Mouse (Mus musculus): Measurements from ENCODE around the gene Acly. TPM values are rescaled to one million over a fixed set of nuclear protein-coding genes. Genes with fewer than 3 reads are reported as not detected.

The Acly gene
- total and polyA plus RNA-seq, 2 experiments from 2014 or later: 35.5 to 75.6 TPM

- no peaks in the 10 kb centered on the region for H3K36me3 ChIP-seq (replicated peaks; ENCODE audit: control insufficient read depth, insufficient read depth, low read length)
- H3K9ac ChIP-seq (replicated peaks; ENCODE audit: low read depth, low read length): no peak overlapping the region
Measured at GRCm38 (mm10) chr11:100552842-100553241, 25.0 kb upstream of the Acly start.

GRCm38 (mm10) chr11:100550101-100550500 lies 22.3 kb upstream of the Acly start:
- no peak overlapping the region for H3K4me2 ChIP-seq (ENCODE audit: low read depth, low read length)
- no peak for ATAC-seq (ENCODE audit: insufficient read depth, low read depth)
- no peaks in the 10 kb centered on the region for H3K9me3 ChIP-seq (replicated peaks; ENCODE audit: control insufficient read depth, low read length)
- no peaks in the 10 kb centered on the region for H3K27me3 ChIP-seq (ENCODE audit: control insufficient read depth, insufficient read depth, low read length)
- H3K27ac ChIP-seq (ENCODE audit: low read depth): no peak overlapping the region
- H3K4me1 ChIP-seq (ENCODE audit: control insufficient read depth, insufficient read depth): 0 out of 2 replicates have a peak, but pooled peaks cover 2% of the 10 kb centered on the region
- no peak for DNase-seq (ENCODE audit: low spot score)
- H3K9ac ChIP-seq (replicated peaks; ENCODE audit: low read depth, low read length): no peak overlapping the region
- no peaks in the 10 kb centered on the region for H3K36me3 ChIP-seq (replicated peaks; ENCODE audit: control insufficient read depth, insufficient read depth, low read length)
- TF ChIP-seq EP300 (IDR thresholded peaks at IDR 0.05; ENCODE audit: low read depth) (no peak), CTCF (IDR thresholded peaks at IDR 0.05; ENCODE audit: low read depth) (no peak)
- 66% methylated on average over 6 of the region's 6 CpGs for WGBS
- no peak overlapping the region for H3K4me3 ChIP-seq (ENCODE audit: low read depth, low read length)

More at GRCm38 (mm10) chr11:100552842-100553241, 25.0 kb upstream of the Acly start:
- Histone ChIP-seq H3K4me3 (ENCODE audit: low read depth, low read length) (no peak overlapping the region), H3K27ac (ENCODE audit: low read depth) (no peak overlapping the region), H3K9me3 (replicated peaks; ENCODE audit: control insufficient read depth, low read length) (no peaks in the 10 kb centered on the region), H3K27me3 (ENCODE audit: control insufficient read depth, insufficient read depth, low read length) (no peaks in the 10 kb centered on the region), H3K4me2 (ENCODE audit: low read depth, low read length) (no peak overlapping the region), H3K4me1 (ENCODE audit: control insufficient read depth, insufficient read depth) (no peaks in the 10 kb centered on the region)
- DNase-seq (ENCODE audit: low spot score) (no peak), ATAC-seq (ENCODE audit: insufficient read depth, low read depth) (no peak)
- WGBS: 60% methylated on average over 4 of the region's 4 CpGs
- TF ChIP-seq CTCF (IDR thresholded peaks at IDR 0.05; ENCODE audit: low read depth) (no peak), EP300 (IDR thresholded peaks at IDR 0.05; ENCODE audit: low read depth) (no peak)

GRCm38 (mm10) chr11:100549466-100549865 lies 21.7 kb upstream of the Acly start:
- Histone ChIP-seq H3K36me3 (replicated peaks; ENCODE audit: control insufficient read depth, insufficient read depth, low read length) (no peaks in the 10 kb centered on the region), H3K4me1 (ENCODE audit: control insufficient read depth, insufficient read depth) (0 out of 2 replicates have a peak, but pooled peaks cover 5% of the 10 kb centered on the region), H3K27me3 (ENCODE audit: control insufficient read depth, insufficient read depth, low read length) (no peaks in the 10 kb centered on the region), H3K9ac (replicated peaks; ENCODE audit: low read depth, low read length) (no peak overlapping the region), H3K9me3 (replicated peaks; ENCODE audit: control insufficient read depth, low read length) (no peaks in the 10 kb centered on the region), H3K4me3 (ENCODE audit: low read depth, low read length) (no peak overlapping the region), H3K27ac (ENCODE audit: low read depth) (no peak overlapping the region), H3K4me2 (ENCODE audit: low read depth, low read length) (no peak overlapping the region)
- ATAC-seq (ENCODE audit: insufficient read depth, low read depth) (no peak), DNase-seq (ENCODE audit: low spot score) (no peak)
- TF ChIP-seq CTCF (IDR thresholded peaks at IDR 0.05; ENCODE audit: low read depth) (no peak), EP300 (IDR thresholded peaks at IDR 0.05; ENCODE audit: low read depth) (no peak)
- WGBS: 70% methylated on average over 8 of the region's 8 CpGs

- Histone ChIP-seq H3K4me3 (ENCODE audit: low read depth, low read length) (no peak overlapping the region), H3K4me2 (ENCODE audit: low read depth, low read length) (no peak overlapping the region), H3K27me3 (ENCODE audit: control insufficient read depth, insufficient read depth, low read length) (no peaks in the 10 kb centered on the region), H3K4me1 (ENCODE audit: control insufficient read depth, insufficient read depth) (0 out of 2 replicates have a peak, but pooled peaks cover 5% of the 10 kb centered on the region), H3K9ac (replicated peaks; ENCODE audit: low read depth, low read length) (no peak overlapping the region), H3K9me3 (replicated peaks; ENCODE audit: control insufficient read depth, low read length) (no peaks in the 10 kb centered on the region), H3K27ac (ENCODE audit: low read depth) (no peak overlapping the region), H3K36me3 (replicated peaks; ENCODE audit: control insufficient read depth, insufficient read depth, low read length) (no peaks in the 10 kb centered on the region)
- ATAC-seq (ENCODE audit: insufficient read depth, low read depth) (no peak), DNase-seq (ENCODE audit: low spot score) (no peak)
- TF ChIP-seq EP300 (IDR thresholded peaks at IDR 0.05; ENCODE audit: low read depth) (no peak), CTCF (IDR thresholded peaks at IDR 0.05; ENCODE audit: low read depth) (no peak)
- WGBS: 59% methylated on average over 6 of the region's 6 CpGs
Measured at GRCm38 (mm10) chr11:100548141-100548540, 20.3 kb upstream of the Acly start.

GRCm38 (mm10) chr11:100546955-100547354 lies 19.2 kb upstream of the Acly start:
- Histone ChIP-seq H3K36me3 (replicated peaks; ENCODE audit: control insufficient read depth, insufficient read depth, low read length) (no peaks in the 10 kb centered on the region), H3K27ac (ENCODE audit: low read depth) (no peak overlapping the region), H3K4me2 (ENCODE audit: low read depth, low read length) (no peak overlapping the region), H3K27me3 (ENCODE audit: control insufficient read depth, insufficient read depth, low read length) (no peaks in the 10 kb centered on the region), H3K9ac (replicated peaks; ENCODE audit: low read depth, low read length) (no peak overlapping the region), H3K4me1 (ENCODE audit: control insufficient read depth, insufficient read depth) (0 out of 2 replicates have a peak, but pooled peaks cover 5% of the 10 kb centered on the region), H3K4me3 (ENCODE audit: low read depth, low read length) (no peak overlapping the region), H3K9me3 (replicated peaks; ENCODE audit: control insufficient read depth, low read length) (no peaks in the 10 kb centered on the region)
- no peak for TF ChIP-seq EP300 (IDR thresholded peaks at IDR 0.05; ENCODE audit: low read depth)
- TF ChIP-seq CTCF (IDR thresholded peaks at IDR 0.05; ENCODE audit: low read depth): no peak
- ATAC-seq (ENCODE audit: insufficient read depth, low read depth): no peak
- WGBS: 76% methylated on average over 6 of the region's 6 CpGs
- DNase-seq (ENCODE audit: low spot score): no peak

GRCm38 (mm10) chr11:100545746-100546085 lies 17.9 kb upstream of the Acly start:
- H3K9ac ChIP-seq (replicated peaks; ENCODE audit: low read depth, low read length): peak overlapping the region; percentile 12; the same call in 1 of the 2 replicates
- 0 out of 2 replicates have a peak, but pooled peaks cover 5% of the 10 kb centered on the region for H3K4me1 ChIP-seq (ENCODE audit: control insufficient read depth, insufficient read depth)
- ATAC-seq (ENCODE audit: insufficient read depth, low read depth) (peak; percentile 19), DNase-seq (ENCODE audit: low spot score) (no peak)
- H3K27me3 ChIP-seq (ENCODE audit: control insufficient read depth, insufficient read depth, low read length): no peaks in the 10 kb centered on the region
- no peaks in the 10 kb centered on the region for H3K36me3 ChIP-seq (replicated peaks; ENCODE audit: control insufficient read depth, insufficient read depth, low read length)
- TF ChIP-seq CTCF (IDR thresholded peaks at IDR 0.05; ENCODE audit: low read depth) (no peak), EP300 (IDR thresholded peaks at IDR 0.05; ENCODE audit: low read depth) (no peak)
- WGBS: 20% methylated on average over 7 of the region's 7 CpGs
- H3K4me2 ChIP-seq (ENCODE audit: low read depth, low read length): peak overlapping the region; percentile 70
- peak overlapping the region; percentile 54 for H3K4me3 ChIP-seq (ENCODE audit: low read depth, low read length)
- peak overlapping the region; percentile 63 for H3K27ac ChIP-seq (ENCODE audit: low read depth)
- no peaks in the 10 kb centered on the region for H3K9me3 ChIP-seq (replicated peaks; ENCODE audit: control insufficient read depth, low read length)
